Mouse (Mus musculus) left cerebral cortex, postnatal 14 days (tissue): ENCODE data around the gene Adam33. TPM values are rescaled to one million over a fixed set of nuclear protein-coding genes. Genes with fewer than 3 reads are reported as not detected.
"Not testable (repeated sequence)": the region's sequence is repeated elsewhere in the genome, so short reads cannot be mapped to it uniquely, and the experiment has no call there.

Experiments
- DNase-seq, 2 experiments: peaks; one replicate each; pipeline ENCODE4 v3.0.0; 2021 to 2022; ENCODE audit warnings: low spot score in 2 of 2, mixed read lengths in 1 of 2
- intact Hi-C: fragments of 180-260 bp; cut with DNase I; formaldehyde crosslinking; loops from one replicate; pipeline ENCODE4 v1.15.1; 2025
- microRNA-seq, 2 experiments: library from miRNA; unstranded; fragments of <30 nt; microRNA quantifications; one replicate each; pipeline ENCODE4 v1.2.0; 2022
- total RNA-seq, 2 experiments: library from RNA; stranded (reverse); gene quantifications; 2 replicates each; pipeline ENCODE4 v1.2.3; 2021

Gene Adam33
- total RNA-seq, 2 experiments from 2014 or later, result 2.3 to 3.7 TPM

GRCm38 (mm10) chr2:131036757-131037156, 26.9 kb downstream of the Adam33 start:
- intact Hi-C loops, result no loop called here
- no peak for DNase-seq

- intact Hi-C loops, result no loop called here
- DNase-seq, result no peak
These were observed 27.3 kb downstream of the Adam33 start for GRCm38 (mm10) chr2:131036343-131036742.

DNA sequence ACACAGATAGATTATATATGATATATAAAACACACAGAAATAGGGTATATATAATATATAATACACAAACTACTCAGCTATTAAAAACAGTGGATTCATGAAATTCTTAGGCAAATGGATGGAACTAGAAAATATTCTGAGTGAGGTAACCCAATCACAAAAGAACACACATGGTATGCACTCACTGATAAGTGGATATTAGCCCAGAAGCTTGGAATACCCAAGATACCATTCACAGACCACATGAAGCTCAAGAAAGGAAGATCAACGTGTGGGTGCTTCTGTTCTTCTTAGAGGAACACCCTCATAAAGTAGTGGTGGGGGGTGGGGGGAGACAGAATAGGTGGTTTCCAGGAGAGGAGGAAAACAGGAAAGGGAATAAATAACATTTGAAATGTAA, 32.2 kb downstream of the Adam33 start:
- intact Hi-C loops, DNase-seq: not testable (repeated sequence)

DNA sequence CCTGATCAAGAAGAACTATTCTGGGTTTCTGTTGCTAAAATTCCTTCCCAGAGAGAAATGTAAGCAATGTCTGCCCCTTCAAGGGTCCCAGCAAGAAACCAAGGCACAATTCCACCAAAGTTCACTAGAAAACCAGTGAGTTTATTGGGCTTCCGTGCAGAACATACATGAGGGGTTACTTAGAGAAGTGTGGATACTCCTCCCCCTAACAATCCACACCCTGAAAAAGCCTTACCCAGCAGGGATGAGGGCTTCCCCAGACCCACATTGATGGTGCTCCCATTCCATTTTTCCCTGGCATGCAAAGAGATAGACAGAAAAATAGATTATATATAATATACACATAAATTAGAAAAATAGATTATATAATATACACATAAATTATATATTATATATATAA, 32.6 kb downstream of the Adam33 start:
- no peak for DNase-seq
- intact Hi-C loops, result no loop called here

- intact Hi-C loops, result no loop called here
These were observed 33.1 kb downstream of the Adam33 start for GRCm38 (mm10) chr2:131030561-131030960.

GRCm38 (mm10) chr2:131029065-131029935, 34.3 kb downstream of the Adam33 start:
- DNase-seq, result no peak

More at GRCm38 (mm10) chr2:131030561-131030960, 33.1 kb downstream of the Adam33 start:
- DNase-seq, result no peak

DNA sequence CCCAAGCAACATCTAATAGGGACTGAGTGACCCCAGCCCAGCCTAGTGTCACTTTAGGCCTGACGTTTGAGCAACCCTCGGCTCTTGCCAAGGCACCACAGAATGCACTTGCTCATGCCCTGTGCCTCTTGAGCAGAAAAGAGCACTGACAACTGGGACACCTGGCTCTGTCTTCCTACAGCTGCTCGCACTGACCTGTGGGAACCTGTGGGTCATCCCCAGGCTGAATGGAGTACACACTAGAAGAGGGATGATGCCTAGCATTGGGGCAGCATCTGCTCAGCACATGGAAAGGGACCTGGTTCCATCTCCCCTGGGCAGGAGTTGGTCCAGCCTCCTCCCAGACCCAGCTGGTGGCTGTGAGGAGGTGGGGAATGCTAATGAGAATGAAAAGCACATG, 36.7 kb downstream of the Adam33 start:
- no peak for DNase-seq
- intact Hi-C loops, result no loop called here

More at GRCm38 (mm10) chr2:131029065-131029935, 34.3 kb downstream of the Adam33 start:
- intact Hi-C loops, result no loop called here

DNA sequence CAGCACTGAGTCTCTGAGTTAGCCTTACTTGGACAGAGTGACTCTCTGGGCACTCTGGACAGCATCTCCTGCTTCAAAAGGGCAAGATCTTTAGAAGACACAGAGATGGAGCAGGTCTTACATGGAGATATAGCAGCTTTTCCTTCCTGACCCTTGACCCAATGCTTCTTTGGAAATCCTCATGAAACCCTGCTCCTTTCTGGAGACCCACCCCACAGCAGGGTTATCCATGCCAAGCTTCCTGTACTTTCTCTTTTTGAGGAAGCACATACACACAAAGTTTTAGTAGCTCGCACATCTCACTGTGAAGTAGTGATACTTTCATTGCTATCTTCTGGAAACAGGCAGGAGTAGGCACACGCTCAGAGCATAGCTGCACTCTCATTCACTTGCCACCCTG, 38.4 kb downstream of the Adam33 start:
- intact Hi-C loops, result no loop called here
- DNase-seq, result no peak

GRCm38 (mm10) chr2:131010566-131010965, 53.0 kb downstream of the Adam33 start:
- intact Hi-C loops, result no loop called here

DNA sequence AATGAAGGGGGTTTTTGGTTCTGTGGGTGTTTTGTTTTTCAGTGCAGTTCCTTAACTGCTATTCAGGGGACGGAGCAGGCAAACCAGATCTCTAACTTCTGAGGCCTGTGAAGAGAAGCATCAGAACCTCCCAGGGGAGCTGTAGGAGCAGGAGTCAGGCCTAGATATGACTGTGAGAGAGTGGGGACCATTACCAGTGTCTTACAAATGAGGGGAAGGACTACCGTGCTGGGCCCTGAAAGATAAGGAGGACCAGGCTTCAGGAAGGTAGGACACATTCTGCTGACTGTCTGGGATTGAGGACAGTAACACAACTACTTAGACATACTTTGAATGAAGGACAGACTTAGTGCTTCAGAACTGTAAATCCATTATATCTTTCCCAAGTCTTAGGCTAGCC, 54.5 kb downstream of the Adam33 start:
- intact Hi-C loops, result no loop called here
- DNase-seq, result no peak

More at GRCm38 (mm10) chr2:131010566-131010965, 53.0 kb downstream of the Adam33 start:
- no peak for DNase-seq

Small RNA genes lying within 50 kb of the gene (microRNA-seq; reads per million reads assigned to microRNA genes)
- gene Mir6973b, result 0.26 to 1.0 reads per million in 2 experiments

Other genes with a start within 250 kb of the Adam33 start
- gene 4930402H24Rik, start 157.4 kb downstream of the Adam33 start, total RNA-seq, result 10 to 100 TPM; 72.1 to 81.2 TPM
- 100 to 1,000 TPM; 121 to 126 TPM for gene Atrn, start 157.3 kb downstream of the Adam33 start, total RNA-seq
- gene Gfra4, start 20.7 kb downstream of the Adam33 start, total RNA-seq, result 10 to 100 TPM; 52.4 to 54.2 TPM
- under 1 TPM; 0.51 to 0.59 TPM for gene Siglec1, start 23.0 kb upstream of the Adam33 start, total RNA-seq
- gene Hspa12b, start 63.5 kb upstream of the Adam33 start, total RNA-seq, result 10 to 100 TPM; 10.2 to 10.8 TPM
- not detected for gene Gm11037, start 69.7 kb upstream of the Adam33 start, total RNA-seq
- gene 1700037H04Rik, start 96.3 kb upstream of the Adam33 start, total RNA-seq, result 10 to 100 TPM; 74.6 to 83.3 TPM
- 10 to 100 TPM; 89.7 to 97.4 TPM for gene Cenpb, start 116.3 kb upstream of the Adam33 start, total RNA-seq
- 10 to 100 TPM; 11.9 to 15.4 TPM for gene Cdc25b, start 123.1 kb upstream of the Adam33 start, total RNA-seq
- 10 to 100 TPM; 13.4 to 14.0 TPM for gene Spef1, start 123.5 kb upstream of the Adam33 start, total RNA-seq
- 10 to 100 TPM; 23.9 to 26.3 TPM for gene Ap5s1, start 143.3 kb upstream of the Adam33 start, total RNA-seq
- gene Mavs, start 170.2 kb upstream of the Adam33 start, total RNA-seq, result 1 to 10 TPM; 6.3 TPM
- gene Pank2, start 198.7 kb upstream of the Adam33 start, total RNA-seq, result 10 to 100 TPM; 62.7 to 62.9 TPM